Mouse (Mus musculus): ENCODE results near the gene Rpgrip1l. TPM values are rescaled to one million over a fixed set of nuclear protein-coding genes. Genes with fewer than 3 reads are reported as not detected.
A peak's percentile ranks its signal among the peaks of the same experiment; 100 is the strongest.

Rpgrip1l gene
- polyA plus RNA-seq, 1 experiment from 2014 or later = 4.2 TPM

GRCm38 (mm10) chr8:91350628-91351027 lies 37.6 kb upstream of the Rpgrip1l start:
- 74% methylated on average over 7 of the region's 7 CpGs for WGBS (ENCODE audit: insufficient replicate concordance)
- no peak overlapping the region for H3K9ac ChIP-seq
- no peaks in the 10 kb centered on the region for H3K27me3 ChIP-seq
- H3K9me3 ChIP-seq (replicated peaks) = no peaks in the 10 kb centered on the region
- peaks cover 69% of the 10 kb centered on the region for H3K4me1 ChIP-seq (replicated peaks)
- H3K4me2 ChIP-seq = no peak overlapping the region
- DNase-seq (no peak), ATAC-seq (ENCODE audit: low read depth) (no peak)
- H3K36me3 ChIP-seq = peaks cover 6% of the 10 kb centered on the region; the same call in 1 of the 2 replicates
- H3K27ac ChIP-seq = no peak overlapping the region
- H3K4me3 ChIP-seq (replicated peaks) = no peak overlapping the region

- no peaks in the 10 kb centered on the region for H3K9me3 ChIP-seq (replicated peaks)
- peaks cover 6% of the 10 kb centered on the region; the same call in 1 of the 2 replicates for H3K36me3 ChIP-seq
- no peak for DNase-seq
- no peak overlapping the region for H3K4me3 ChIP-seq (replicated peaks)
- no peak overlapping the region for H3K27ac ChIP-seq
- no peaks in the 10 kb centered on the region for H3K27me3 ChIP-seq
- no peak overlapping the region for H3K9ac ChIP-seq
- H3K4me2 ChIP-seq = no peak overlapping the region
- no peak for ATAC-seq (ENCODE audit: low read depth)
- 83% methylated on average over 7 of the region's 7 CpGs for WGBS (ENCODE audit: insufficient replicate concordance)
- H3K4me1 ChIP-seq (replicated peaks) = peaks cover 69% of the 10 kb centered on the region
Observed at GRCm38 (mm10) chr8:91349816-91350215, 36.8 kb upstream of the Rpgrip1l start.

GRCm38 (mm10) chr8:91347595-91347994 lies 34.5 kb upstream of the Rpgrip1l start:
- Histone ChIP-seq H3K9me3 (replicated peaks) (no peaks in the 10 kb centered on the region), H3K4me2 (no peak overlapping the region), H3K9ac (no peak overlapping the region), H3K4me3 (replicated peaks) (no peak overlapping the region), H3K4me1 (replicated peaks) (peaks cover 71% of the 10 kb centered on the region), H3K27ac (no peak overlapping the region), H3K27me3 (no peaks in the 10 kb centered on the region), H3K36me3 (peaks cover 6% of the 10 kb centered on the region; the same call in 1 of the 2 replicates)
- ATAC-seq (ENCODE audit: low read depth) (no peak), DNase-seq (no peak)
- WGBS (ENCODE audit: insufficient replicate concordance) = 67% methylated on average over 6 of the region's 6 CpGs

GRCm38 (mm10) chr8:91347146-91347545 lies 34.1 kb upstream of the Rpgrip1l start:
- Histone ChIP-seq H3K9ac (no peak overlapping the region), H3K4me1 (replicated peaks) (peaks cover 71% of the 10 kb centered on the region), H3K27me3 (no peaks in the 10 kb centered on the region), H3K4me2 (no peak overlapping the region), H3K4me3 (replicated peaks) (no peak overlapping the region), H3K9me3 (replicated peaks) (no peaks in the 10 kb centered on the region), H3K36me3 (peaks cover 6% of the 10 kb centered on the region; the same call in 1 of the 2 replicates), H3K27ac (no peak overlapping the region)
- ATAC-seq (ENCODE audit: low read depth) (no peak), DNase-seq (no peak)
- WGBS (ENCODE audit: insufficient replicate concordance) = 65% methylated on average over 10 of the region's 10 CpGs

GRCm38 (mm10) chr8:91344659-91345058 lies 31.6 kb upstream of the Rpgrip1l start:
- ATAC-seq (ENCODE audit: low read depth) (no peak), DNase-seq (no peak)
- no peak overlapping the region for H3K4me2 ChIP-seq
- H3K9ac ChIP-seq = no peak overlapping the region
- no peak overlapping the region for H3K27ac ChIP-seq
- H3K4me1 ChIP-seq (replicated peaks) = peaks cover 57% of the 10 kb centered on the region
- no peaks in the 10 kb centered on the region for H3K27me3 ChIP-seq
- no peaks in the 10 kb centered on the region for H3K9me3 ChIP-seq (replicated peaks)
- no peak overlapping the region for H3K4me3 ChIP-seq (replicated peaks)
- 61% methylated on average over 11 of the region's 11 CpGs for WGBS (ENCODE audit: insufficient replicate concordance)
- H3K36me3 ChIP-seq = no peaks in the 10 kb centered on the region

GRCm38 (mm10) chr8:91342798-91343197 lies 29.7 kb upstream of the Rpgrip1l start:
- H3K4me3 ChIP-seq (replicated peaks) = no peak overlapping the region
- no peak overlapping the region for H3K4me2 ChIP-seq
- ATAC-seq (ENCODE audit: low read depth) (no peak), DNase-seq (no peak)
- H3K27ac ChIP-seq = no peak overlapping the region
- H3K9ac ChIP-seq = no peak overlapping the region
- no peaks in the 10 kb centered on the region for H3K9me3 ChIP-seq (replicated peaks)
- 64% methylated on average over 5 of the region's 5 CpGs for WGBS (ENCODE audit: insufficient replicate concordance)
- H3K36me3 ChIP-seq = no peaks in the 10 kb centered on the region
- peaks cover 42% of the 10 kb centered on the region for H3K4me1 ChIP-seq (replicated peaks)
- no peaks in the 10 kb centered on the region for H3K27me3 ChIP-seq

GRCm38 (mm10) chr8:91342196-91342595 lies 29.1 kb upstream of the Rpgrip1l start:
- Histone ChIP-seq H3K9me3 (replicated peaks) (no peaks in the 10 kb centered on the region), H3K9ac (no peak overlapping the region), H3K27ac (no peak overlapping the region), H3K4me3 (replicated peaks) (no peak overlapping the region), H3K4me2 (no peak overlapping the region), H3K4me1 (replicated peaks) (peaks cover 36% of the 10 kb centered on the region), H3K27me3 (no peaks in the 10 kb centered on the region), H3K36me3 (no peaks in the 10 kb centered on the region)
- no peak for DNase-seq
- WGBS (ENCODE audit: insufficient replicate concordance) = 78% methylated on average over 5 of the region's 5 CpGs
- no peak for ATAC-seq (ENCODE audit: low read depth)

GRCm38 (mm10) chr8:91340746-91341145 lies 27.7 kb upstream of the Rpgrip1l start:
- WGBS (ENCODE audit: insufficient replicate concordance) = 59% methylated on average over 1 of the region's 1 CpGs
- no peak for DNase-seq
- Histone ChIP-seq H3K9ac (no peak overlapping the region), H3K4me2 (no peak overlapping the region), H3K36me3 (no peaks in the 10 kb centered on the region), H3K27ac (no peak overlapping the region), H3K4me1 (replicated peaks) (peaks cover 29% of the 10 kb centered on the region), H3K27me3 (no peaks in the 10 kb centered on the region), H3K4me3 (replicated peaks) (no peak overlapping the region), H3K9me3 (replicated peaks) (0 out of 2 replicates have a peak, but pooled peaks cover 5% of the 10 kb centered on the region)
- no peak for ATAC-seq (ENCODE audit: low read depth)

GRCm38 (mm10) chr8:91339651-91340050 lies 26.6 kb upstream of the Rpgrip1l start:
- Histone ChIP-seq H3K4me3 (replicated peaks) (no peak overlapping the region), H3K4me1 (replicated peaks) (peaks cover 22% of the 10 kb centered on the region), H3K27me3 (no peaks in the 10 kb centered on the region), H3K9me3 (replicated peaks) (0 out of 2 replicates have a peak, but pooled peaks cover 5% of the 10 kb centered on the region), H3K27ac (no peak overlapping the region), H3K9ac (no peak overlapping the region), H3K36me3 (no peaks in the 10 kb centered on the region), H3K4me2 (no peak overlapping the region)
- ATAC-seq (ENCODE audit: low read depth) (no peak), DNase-seq (no peak)
- 84% methylated on average over 8 of the region's 8 CpGs for WGBS (ENCODE audit: insufficient replicate concordance)

GRCm38 (mm10) chr8:91338389-91339154 lies 25.5 kb upstream of the Rpgrip1l start:
- Histone ChIP-seq H3K36me3 (no peaks in the 10 kb centered on the region), H3K27me3 (no peaks in the 10 kb centered on the region), H3K4me3 (replicated peaks) (no peak overlapping the region), H3K9me3 (replicated peaks) (0 out of 2 replicates have a peak, but pooled peaks cover 5% of the 10 kb centered on the region), H3K9ac (no peak overlapping the region), H3K27ac (no peak overlapping the region), H3K4me2 (no peak overlapping the region), H3K4me1 (replicated peaks) (peaks cover 19% of the 10 kb centered on the region; the same call in 1 of the 2 replicates)
- no peak for DNase-seq
- ATAC-seq (ENCODE audit: low read depth) = no peak
- WGBS (ENCODE audit: insufficient replicate concordance) = 78% methylated on average over 6 of the region's 6 CpGs

GRCm38 (mm10) chr8:91329461-91329850 lies 16.4 kb upstream of the Rpgrip1l start:
- DNase-seq (no peak), ATAC-seq (ENCODE audit: low read depth) (no peak)
- Histone ChIP-seq H3K27me3 (no peaks in the 10 kb centered on the region), H3K36me3 (peaks cover 6% of the 10 kb centered on the region; the same call in 1 of the 2 replicates), H3K4me2 (no peak overlapping the region), H3K27ac (peak overlapping the region; percentile 68), H3K4me1 (replicated peaks) (peaks cover 34% of the 10 kb centered on the region), H3K4me3 (replicated peaks) (no peak overlapping the region), H3K9me3 (replicated peaks) (no peaks in the 10 kb centered on the region), H3K9ac (no peak overlapping the region)
- WGBS (ENCODE audit: insufficient replicate concordance) = 50% methylated on average over 6 of the region's 6 CpGs

GRCm38 (mm10) chr8:91329056-91329455 lies 16.0 kb upstream of the Rpgrip1l start:
- 76% methylated on average over 9 of the region's 9 CpGs for WGBS (ENCODE audit: insufficient replicate concordance)
- H3K27ac ChIP-seq = peak overlapping the region; percentile 68
- DNase-seq = no peak

More at GRCm38 (mm10) chr8:91329056-91329455, 16.0 kb upstream of the Rpgrip1l start:
- Histone ChIP-seq H3K27me3 (no peaks in the 10 kb centered on the region), H3K4me1 (replicated peaks) (peaks cover 35% of the 10 kb centered on the region), H3K36me3 (peaks cover 6% of the 10 kb centered on the region; the same call in 1 of the 2 replicates), H3K9me3 (replicated peaks) (no peaks in the 10 kb centered on the region), H3K9ac (no peak overlapping the region), H3K4me2 (no peak overlapping the region), H3K4me3 (replicated peaks) (no peak overlapping the region)
- no peak for ATAC-seq (ENCODE audit: low read depth)
